Mouse (Mus musculus) T-helper 1 cell (primary cell): Measurements from ENCODE around the gene Mcts2.

Experiments
- in situ Hi-C: fragments of 300-600 bp; cut with MboI, MseI; formaldehyde crosslinking; loops from one replicate; pipeline ENCODE4 v1.15.1; 2025; ENCODE audit warnings: high pct_unique_total_duplicates

Mcts2 gene

DNA sequence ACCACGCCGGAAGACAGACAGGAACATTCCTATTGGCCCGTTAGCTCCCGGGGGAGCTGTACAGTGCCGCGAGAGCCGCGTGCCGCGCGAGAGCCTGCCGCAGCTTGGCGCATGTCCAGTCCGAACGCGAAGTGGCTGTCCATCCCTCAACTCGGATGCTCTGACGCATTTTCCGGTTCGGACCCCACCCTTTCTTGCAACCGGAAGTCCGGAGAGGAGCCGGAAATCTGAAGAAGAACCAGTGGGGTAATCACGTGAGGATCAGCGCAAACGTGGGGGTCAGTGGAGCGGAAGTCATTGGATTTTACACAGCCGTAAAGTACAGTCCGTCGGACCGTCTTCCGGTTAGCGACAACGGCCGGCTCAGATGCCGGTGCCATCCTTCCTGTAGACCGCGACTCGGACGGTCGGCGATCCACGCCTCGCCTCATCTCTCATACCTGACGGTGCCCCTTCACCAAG lies at the start of gene Mcts2:
TSS of gene Mcts2 (plus strand) at position 230 of the 462 bp plus-strand sequence.
- in situ Hi-C loops: no loop called here

DNA sequence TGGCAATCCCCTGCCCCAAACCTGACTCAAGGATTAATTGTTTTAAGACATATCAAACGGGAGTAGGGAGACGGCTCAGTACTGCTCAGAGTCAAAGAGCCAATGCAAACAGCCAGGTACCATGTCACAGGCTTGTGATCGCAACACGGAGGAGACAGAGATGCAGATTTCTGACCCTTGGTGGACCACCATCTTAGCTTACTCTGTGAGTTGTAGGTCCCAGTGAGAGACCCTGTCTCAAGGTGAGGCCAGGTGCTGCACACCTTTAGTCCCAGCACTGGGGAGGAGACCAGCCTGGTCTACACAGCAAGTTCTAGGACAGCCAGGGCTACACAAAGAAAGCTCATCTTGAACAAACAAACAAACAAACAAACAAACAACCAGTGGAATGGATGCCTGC lies 49.5 kb upstream of the Mcts2 start:
- in situ Hi-C loops: no loop called here

DNA sequence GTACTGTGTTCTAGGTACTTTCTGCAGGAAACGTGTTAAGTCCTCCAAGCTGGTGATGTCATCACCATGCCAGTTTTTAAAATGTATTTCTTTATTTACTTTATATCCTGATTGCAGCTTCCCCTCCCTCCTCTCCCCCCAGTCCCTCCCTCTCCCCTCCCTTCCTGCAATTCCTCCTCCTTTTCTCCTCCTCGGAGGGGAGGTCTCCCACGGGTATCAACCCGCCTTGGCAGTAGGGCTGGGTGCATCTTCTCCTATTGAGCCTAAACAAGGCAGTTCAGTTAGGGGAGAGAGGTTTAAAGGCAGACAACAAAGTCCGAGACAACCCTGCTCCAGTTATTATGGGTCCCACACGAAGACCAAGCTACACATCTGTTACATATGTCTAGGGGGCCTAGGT lies 48.0 kb upstream of the Mcts2 start:
- in situ Hi-C loops: no loop called here

DNA sequence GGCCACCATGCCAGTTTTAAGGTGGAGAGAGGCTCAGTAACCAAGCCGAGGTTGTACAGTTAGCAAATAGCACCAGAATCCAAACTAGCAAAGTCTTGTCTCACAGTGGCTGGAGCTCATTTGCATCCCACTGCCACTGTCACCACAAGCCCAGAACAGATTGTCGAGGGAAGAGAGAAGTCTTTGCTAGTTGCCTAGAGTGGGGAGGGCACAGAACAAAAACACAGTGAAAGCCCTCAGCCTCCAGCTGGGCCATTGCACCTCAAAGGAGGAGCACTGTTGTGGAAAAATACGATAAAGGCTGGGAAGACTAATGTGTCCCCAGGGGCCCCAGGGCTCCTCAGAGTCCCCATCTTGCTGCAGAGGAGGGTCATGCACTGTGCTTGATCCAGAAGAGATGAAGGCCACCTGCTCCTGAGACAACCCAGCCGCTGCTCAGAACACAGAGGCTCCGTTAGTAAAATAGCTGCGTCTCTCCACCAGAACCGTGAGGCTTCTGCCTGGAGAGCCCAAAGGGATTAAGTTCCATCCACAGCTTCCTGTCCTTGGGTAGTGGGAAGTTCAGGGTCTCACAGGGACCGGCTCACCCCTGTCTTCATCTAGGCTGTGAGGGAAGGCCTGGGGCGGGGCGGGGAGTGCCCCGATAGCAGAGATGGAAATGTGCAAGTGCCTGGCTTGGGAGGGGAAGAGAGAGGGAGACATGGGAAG lies 47.3 kb upstream of the Mcts2 start:
- in situ Hi-C loops: no loop called here

DNA sequence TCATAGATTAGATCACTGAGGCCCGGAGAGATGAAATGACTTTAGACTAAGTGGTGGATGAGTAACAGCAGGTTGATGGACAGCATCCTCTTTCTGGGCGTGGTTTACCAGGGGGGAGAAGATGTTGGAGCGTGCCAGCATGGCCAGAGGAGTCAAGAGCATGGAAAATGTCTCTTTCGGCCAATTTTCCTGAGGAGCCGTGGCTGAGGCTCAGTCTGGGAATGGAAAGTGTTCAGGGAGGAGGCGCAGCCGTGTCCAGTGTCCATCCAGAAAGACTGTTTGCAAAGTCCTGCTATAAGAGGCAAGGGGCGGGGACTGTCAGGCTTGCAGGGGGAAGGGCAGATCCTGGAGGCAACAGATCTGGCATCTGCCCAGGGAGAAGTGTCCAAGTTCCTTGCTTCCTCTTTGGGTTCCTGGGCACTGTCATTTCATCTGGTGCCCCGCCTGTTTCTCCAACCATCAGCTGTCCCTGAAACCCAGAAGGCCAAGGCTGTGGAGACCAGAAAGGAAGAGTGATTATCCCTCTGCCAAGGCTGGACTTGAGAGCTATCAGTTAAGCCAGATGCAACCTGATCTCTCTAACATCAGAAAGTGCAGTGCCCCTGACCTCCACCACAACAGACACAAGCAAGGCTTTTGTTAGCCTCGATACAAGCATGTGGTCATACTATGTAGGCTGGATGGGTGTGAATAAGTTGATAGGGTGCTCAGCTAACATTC lies 33.8 kb upstream of the Mcts2 start:
- in situ Hi-C loops: no loop called here

DNA sequence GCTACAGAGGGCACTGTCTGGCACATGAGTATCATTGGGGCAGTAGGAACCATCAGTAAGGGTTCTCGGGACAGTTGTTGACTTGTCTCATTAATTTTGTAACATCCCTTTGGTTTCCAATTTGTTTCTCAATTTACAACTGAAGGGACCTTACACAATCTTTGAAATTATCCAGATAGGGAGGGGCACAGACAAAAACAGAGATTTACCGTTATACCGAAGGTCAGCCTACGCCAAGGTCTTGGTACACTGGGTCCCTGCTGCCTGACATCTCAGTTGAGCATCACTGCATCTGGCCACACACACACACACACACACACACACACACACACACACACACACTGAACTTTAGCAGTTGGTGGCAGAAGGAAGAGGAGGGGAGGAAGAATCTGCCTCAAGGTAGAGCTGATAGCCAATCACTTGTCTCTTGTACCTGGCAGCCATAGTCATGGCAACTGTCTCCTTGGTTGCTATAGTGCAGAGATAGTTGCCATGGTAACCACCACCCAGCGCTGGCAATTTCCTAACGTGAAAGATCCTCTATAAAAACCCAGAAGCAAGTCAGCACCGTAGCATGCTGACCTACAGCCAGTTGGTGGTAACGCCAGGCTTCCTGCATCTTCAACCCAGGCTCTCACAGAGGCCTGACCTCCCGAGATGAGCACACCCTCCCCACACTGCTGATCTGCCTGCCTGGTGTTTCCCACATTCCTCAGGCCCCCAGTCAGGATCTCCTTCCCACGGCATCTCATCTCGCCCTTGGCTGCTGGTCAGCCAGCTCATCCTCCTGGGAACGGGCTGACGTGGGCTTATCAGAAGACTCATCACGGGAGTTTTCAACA lies 32.7 kb upstream of the Mcts2 start:
- in situ Hi-C loops: no loop called here

DNA sequence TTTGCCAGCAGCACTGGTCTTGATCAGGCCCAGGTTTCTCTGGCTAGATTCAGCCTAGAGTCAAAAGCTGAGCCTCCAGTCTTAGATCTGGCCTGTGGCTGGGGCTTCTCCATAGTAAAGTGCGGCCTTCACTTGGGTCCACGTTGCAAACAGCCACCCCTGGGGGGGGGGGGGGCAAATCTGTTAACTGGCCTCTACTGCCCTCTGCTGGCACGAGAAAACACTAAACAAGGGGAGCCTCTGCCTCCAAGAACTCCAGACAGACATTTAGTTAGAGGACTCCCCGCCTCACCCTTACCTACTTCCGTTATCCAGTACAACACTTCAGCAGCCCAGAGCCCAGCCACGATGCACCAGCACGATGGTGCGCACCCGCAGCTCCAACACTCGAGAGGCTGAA lies 29.4 kb upstream of the Mcts2 start:
- in situ Hi-C loops: no loop called here

DNA sequence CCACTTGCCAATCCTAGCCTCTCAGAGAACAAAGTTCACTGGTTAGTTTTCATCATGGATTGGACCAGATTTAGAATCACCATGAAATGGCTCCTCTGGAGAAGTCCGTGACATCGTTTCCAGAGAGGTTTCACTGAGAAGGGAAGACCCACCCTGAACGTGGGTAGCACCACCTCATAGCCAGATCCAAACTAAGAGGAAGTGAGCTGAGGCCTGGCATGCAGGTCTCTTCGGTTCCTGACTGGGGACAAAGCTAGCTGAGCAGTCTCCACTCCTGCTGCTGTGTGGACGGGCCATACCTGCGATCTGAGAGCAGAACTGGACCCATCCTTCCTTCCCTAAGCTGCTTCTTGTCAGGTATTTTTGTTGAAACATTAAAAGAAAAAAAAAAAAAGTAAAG lies 25.7 kb upstream of the Mcts2 start:
- in situ Hi-C loops: loop anchor here (10.0 kb wide), 1 partner anchor 46 kb away; no protein-coding TSS in a partner anchor

DNA sequence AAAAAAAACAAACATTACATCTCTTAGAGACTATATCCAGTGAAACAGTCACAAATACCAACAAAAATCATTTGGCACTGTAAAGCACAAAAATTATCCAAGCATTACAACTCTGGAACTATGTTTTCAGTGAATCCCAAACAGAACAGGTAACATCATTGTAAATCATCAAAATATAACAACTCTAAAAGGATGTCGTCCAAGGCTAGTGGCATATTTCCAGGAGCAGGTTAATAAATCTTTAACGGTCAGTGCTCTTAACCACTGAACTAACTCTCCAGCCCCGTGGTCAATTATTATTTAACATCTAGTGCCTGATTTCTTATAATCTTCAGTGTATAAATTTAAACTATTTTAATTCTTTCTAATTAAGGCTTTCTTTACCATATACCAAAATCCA lies 20.6 kb upstream of the Mcts2 start:
- in situ Hi-C loops: loop anchor here (10.0 kb wide), 1 partner anchor 51 kb away; no protein-coding TSS in a partner anchor

DNA sequence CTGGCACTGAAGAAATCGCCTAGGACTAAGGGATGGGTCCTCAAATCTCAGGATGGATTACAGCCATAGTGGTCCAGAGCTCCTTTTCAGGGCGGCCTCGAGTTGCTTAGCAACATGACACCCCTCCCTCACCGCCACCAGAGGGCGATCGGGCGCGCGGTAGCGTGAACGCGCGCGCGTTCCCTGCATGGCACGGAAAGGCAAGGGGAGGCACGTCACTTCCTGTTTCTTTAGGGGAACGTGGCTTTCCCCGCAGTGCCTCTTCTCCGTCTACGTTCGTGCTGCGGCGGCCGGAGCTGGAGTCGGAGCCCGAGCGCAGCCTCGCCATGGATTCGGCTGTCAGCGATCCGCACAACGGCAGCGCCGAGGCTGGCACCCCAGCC lies 17.6 kb upstream of the Mcts2 start, which contains the start of gene H13:
TSS of gene H13 (plus strand) at position 206 of the 383 bp plus-strand sequence.
- in situ Hi-C loops: loop anchor here (10.0 kb wide), 1 partner anchor 54 kb away; no protein-coding TSS in a partner anchor

DNA sequence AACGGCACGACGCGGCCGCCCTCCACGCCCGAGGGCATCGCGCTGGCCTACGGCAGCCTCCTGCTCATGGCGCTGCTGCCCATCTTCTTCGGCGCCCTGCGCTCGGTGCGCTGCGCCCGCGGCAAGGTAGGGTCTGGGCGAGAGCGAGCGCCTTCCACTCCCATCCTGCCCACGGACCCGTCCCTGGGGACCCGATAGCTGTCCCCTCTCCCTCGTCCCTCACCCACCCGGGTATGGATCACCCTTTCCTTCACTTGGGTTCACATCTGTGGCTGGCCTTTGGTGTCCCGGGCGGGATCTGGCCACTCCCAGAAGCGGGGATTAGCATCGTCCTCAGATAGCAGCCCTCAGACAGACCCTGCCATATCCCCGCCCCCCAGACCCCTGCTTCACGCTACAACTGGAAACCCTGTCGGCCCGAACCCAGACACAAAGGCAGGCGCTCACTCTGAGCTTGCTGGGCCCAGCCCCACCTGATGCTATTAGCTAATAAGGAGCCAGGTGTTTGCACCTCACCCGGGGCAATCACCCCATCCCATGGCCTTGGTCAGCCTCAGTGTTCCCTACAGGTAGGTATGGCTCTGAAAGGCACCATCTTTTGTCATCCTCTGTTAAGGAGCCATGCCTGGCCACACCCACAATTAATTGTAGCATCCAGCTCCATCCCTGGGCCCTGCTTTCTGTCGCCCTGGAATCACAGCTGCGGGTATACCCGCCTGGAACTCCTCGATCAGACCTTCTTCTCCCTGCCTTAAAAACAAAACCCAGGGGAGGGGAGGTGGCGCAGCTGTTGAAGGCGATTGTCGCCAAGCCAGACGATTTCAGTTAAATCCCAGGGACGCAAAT lies 17.0 kb upstream of the Mcts2 start:
- in situ Hi-C loops: loop anchor here (10.0 kb wide), 2 partner anchors 55 to 595 kb away; no protein-coding TSS in a partner anchor

DNA sequence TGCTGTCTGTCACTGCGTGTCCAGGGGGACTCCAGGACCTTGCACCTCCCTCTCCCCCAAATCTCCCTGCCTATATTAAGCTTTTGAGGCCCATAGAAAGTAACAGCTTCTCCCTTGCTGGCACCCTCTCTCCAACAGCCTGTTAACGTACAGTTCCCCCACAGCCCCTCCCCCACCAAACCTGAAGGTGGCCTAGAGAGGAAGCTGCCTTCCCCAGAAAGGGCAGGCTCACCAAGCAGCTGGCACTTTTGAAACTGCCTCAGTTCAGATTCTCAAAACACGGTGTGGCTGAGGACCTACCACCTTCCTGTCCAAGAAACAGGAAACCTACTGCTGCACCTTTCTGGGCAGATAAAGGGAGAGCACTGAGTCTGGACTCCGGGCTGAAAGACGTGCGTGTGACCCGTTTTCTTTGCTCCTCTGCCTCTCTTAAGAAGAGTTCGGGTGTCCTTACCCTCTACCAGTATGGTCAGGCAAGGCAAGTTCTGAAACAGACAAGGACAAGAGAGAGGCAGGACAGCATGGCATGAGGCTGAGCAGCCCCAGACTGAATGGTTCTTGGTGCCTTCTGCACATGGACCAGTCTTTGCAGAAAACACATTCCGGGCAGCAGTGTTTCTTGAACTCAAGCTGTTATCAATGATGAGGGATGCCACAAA lies 15.7 kb upstream of the Mcts2 start:
- in situ Hi-C loops: loop anchor here (10.0 kb wide), 1 partner anchor 594 kb away; no protein-coding TSS in a partner anchor

DNA sequence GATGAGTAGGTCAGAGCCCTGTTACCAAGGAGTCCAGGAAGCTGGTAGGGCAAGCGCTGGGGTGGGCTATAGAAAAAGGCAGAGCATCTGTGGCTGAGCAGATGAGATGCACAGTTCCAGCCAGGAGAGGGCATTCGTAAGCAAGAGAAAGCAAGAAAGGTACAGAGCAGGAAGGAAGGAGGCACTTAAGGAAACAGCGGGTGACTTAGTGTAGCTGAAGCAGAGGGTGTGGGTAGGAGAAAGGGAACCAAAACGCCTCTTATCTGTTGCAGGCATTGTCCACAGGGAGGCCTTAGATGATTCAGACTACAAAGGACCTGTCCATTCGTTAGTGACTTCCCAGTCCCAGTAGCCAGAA lies 15.2 kb upstream of the Mcts2 start:
- in situ Hi-C loops: loop anchor here (10.0 kb wide), 1 partner anchor 593 kb away; no protein-coding TSS in a partner anchor

DNA sequence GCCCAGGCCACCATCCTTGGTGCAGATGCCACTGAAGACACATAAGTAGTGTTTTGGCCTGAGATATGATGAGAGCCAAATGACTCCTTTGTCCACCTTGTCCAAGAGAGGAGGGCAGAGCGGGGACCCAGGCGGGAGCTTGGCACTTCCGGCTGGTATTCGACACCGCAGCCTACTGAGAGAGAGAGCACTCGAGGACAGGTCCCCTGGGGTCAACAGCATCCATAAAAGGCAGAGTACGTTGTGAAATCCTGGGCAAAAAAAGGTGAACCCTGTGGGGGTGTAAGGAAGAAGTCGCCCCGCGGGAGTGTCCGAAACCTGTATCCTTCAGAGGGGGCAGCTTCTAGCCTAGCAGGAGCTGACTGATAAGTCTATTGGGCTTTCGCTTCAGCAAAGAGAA lies 14.7 kb upstream of the Mcts2 start:
- in situ Hi-C loops: loop anchor here (10.0 kb wide), 1 partner anchor 593 kb away; no protein-coding TSS in a partner anchor

DNA sequence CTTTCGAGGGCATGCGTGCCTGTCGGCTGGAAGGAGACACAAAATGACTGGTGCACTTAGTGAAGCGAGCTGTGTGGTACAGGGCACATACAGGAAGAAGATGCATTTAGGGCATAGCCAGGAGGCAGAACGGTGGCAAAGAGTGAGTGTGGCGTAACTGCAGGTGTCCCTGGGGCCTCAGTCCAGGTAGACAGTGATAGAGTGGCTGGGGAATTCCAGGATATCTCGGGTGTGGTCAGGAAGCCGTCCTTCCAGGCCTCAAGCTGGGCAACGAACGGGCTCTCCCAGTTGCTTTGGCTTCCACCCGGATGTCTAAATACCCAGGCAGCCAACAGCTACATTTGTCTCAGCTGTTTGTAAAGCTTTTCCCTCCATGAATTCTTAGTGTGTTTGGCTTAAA lies 12.7 kb upstream of the Mcts2 start:
- in situ Hi-C loops: loop anchor here (10.0 kb wide), 1 partner anchor 591 kb away; no protein-coding TSS in a partner anchor

DNA sequence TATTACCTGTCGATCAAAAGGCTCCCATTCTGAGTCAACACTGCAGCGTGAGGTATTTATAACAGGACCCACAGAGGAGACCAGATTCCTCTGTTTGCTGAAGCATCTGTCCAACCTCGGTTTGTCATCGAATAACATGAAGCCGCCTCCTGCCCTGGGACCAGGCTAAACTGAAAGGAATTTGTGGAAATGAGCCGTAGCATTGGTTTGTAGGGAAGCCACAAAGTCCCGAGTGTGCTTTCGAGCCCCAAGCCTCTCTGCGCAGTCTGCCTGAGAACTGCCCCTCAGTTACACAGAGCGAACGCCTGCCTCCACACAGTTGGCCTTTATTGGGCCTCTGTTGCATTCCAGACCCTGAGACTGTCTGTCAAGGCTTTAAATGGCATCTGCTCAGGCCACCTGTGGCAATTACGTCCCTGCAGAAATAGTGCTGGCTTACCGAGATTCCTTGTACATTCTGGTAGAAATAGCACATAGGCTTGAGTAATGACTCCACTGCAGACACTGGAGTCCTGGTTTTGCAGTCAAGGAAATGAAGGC lies 11.5 kb upstream of the Mcts2 start:
- in situ Hi-C loops: loop anchor here (10.0 kb wide), 1 partner anchor 589 kb away; no protein-coding TSS in a partner anchor

DNA sequence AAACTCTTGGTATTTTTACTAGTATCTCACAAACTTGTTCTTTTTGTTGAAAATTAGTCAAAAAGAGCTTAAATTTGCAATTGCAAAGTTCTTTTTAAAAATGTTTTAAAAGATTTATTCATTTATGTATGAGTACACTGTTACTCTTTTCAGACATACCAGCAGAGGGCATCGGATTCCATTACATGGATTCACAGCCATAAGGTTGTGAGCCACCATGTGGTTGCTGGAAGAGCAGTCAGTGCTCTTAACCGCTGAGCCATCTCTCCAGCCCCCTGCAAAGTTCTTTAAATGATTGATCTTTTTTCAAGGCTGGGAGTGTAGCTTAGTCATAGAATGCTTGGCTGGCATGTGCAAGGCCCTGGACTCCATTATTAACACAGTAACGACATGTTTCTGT lies 8.5 kb upstream of the Mcts2 start:
- in situ Hi-C loops: loop anchor here (10.0 kb wide), 1 partner anchor 586 kb away; no protein-coding TSS in a partner anchor

DNA sequence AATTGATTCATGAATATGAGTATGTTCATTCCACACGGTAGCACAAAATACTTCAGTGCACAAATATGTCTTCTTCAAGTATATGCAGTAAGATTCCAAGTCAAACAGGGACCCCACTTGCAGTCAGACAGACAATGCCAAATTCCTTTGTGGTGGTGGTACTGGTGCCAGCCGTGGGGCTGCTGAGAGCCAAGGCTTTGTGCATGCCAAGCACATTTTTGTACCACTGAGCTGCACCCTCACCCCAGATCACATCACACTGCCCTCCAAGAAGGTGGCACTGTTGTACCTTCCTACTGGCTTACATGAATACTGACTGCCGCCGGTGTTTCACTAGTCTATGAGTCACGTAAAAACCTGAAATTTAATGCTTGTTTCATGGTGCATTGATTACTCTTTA lies 7.9 kb upstream of the Mcts2 start:
- in situ Hi-C loops: loop anchor here (10.0 kb wide), 1 partner anchor 586 kb away; no protein-coding TSS in a partner anchor

DNA sequence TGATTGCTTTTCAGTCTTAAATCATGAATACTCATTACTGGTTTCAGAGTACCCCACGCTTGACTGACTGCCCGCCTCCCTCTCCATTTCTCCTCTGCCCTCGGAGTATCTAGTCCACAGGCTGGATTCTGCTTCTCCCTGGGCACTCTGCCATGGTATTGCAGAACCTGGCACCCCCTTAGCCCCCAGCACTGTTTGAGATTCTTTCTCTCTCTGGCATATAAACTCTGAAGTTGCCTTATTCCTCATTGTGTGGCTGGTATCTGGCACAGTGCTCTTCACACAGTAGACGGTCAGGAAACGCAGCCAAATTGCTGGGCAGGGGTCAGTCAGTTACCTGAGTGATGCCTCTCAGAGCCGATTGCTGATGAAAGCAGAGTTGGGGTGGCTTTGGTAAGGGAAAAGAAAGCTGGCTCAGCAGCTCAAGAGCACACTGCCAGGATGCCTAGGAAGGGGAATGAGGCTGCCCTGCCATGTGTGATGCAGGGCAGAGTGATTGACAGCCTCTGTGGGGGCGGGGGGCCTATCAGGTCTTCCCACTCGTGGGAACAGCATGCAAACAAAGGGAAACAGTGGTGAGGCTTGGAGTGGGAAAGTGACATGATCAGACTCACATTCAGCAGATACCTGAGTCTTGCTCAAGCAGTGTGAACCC lies 7.0 kb upstream of the Mcts2 start:
- in situ Hi-C loops: loop anchor here (10.0 kb wide), 1 partner anchor 585 kb away; no protein-coding TSS in a partner anchor
